Mouse (Mus musculus): ENCODE results near the gene Sirt6. TPM values are rescaled to one million over a fixed set of nuclear protein-coding genes. Genes with fewer than 3 reads are reported as not detected.
A peak's percentile ranks its signal among the peaks of the same experiment; 100 is the strongest.

The Sirt6 gene
- polyA plus RNA-seq, 1 experiment from 2014 or later: 49.1 TPM

DNA sequence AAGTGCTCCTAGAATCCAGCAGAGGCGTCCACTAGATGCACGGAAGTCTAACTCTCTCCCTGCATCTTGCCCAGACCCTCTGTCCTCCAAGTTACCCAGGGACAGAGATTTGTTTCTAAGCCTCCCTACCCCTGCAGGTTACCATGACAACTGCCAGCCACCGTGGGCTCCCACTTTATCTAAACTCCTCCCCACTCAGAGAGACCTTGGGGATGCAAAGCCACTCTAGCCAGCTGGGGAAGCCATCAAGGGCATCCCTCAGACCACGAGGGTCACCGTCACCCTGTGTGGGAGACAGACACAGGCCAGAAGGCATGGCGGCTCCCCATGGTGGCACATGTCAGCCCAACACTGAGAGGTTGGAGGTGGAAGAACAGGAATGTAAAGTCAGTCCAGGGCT lies 44.2 kb downstream of the Sirt6 start:
- WGBS: 40% methylated on average over 6 of the region's 6 CpGs
- H3K4me1 ChIP-seq (replicated peaks): peaks cover 18% of the 10 kb centered on the region
- ATAC-seq (ENCODE audit: low FRiP score, low read depth): no peak
- H3K27me3 ChIP-seq: peaks cover 68% of the 10 kb centered on the region
- H3K27ac ChIP-seq (replicated peaks): no peak overlapping the region
- H3K36me3 ChIP-seq: peaks cover 6% of the 10 kb centered on the region; the same call in 1 of the 2 replicates
- no peak overlapping the region for H3K4me3 ChIP-seq
- H3K9me3 ChIP-seq: no peaks in the 10 kb centered on the region
- H3K4me2 ChIP-seq: no peak overlapping the region
- no peak overlapping the region for H3K9ac ChIP-seq

DNA sequence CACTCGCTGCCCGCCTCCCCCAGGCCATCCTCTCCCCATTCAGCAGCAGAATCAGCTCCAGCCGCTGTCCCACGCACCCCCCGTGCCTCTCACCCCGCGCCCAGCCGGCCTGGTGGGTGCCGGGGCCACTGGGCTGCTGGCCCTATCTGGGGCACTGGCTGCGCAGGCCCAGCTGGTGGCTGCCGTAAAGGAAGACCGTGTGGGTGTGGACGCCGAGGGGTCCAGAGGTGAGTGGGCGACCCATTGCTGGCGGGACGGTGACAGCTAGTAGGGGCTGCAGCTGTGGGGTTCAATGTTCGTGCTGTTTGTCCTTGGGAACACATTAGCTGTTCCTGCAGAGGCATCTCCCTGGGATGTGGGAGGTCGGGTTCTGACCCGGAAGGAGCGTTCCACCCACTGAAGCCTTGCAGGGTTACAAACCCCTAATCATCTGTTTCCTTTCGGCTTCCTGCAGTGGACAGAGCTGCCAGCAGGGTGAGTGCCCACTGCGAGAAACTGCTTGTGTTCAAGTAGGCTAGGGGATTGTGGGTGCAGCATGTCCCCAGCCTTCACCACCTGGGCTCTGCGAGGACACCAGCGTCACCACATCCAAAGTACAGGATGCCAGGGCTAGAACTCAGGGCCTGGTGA lies 47.0 kb downstream of the Sirt6 start:
- H3K4me3 ChIP-seq: no peak overlapping the region
- WGBS: 57% methylated on average over 25 of the region's 25 CpGs
- H3K27ac ChIP-seq (replicated peaks): no peak overlapping the region
- H3K4me1 ChIP-seq (replicated peaks): peaks cover 26% of the 10 kb centered on the region
- no peak overlapping the region for H3K9ac ChIP-seq
- peaks cover 69% of the 10 kb centered on the region for H3K27me3 ChIP-seq
- ATAC-seq (ENCODE audit: low FRiP score, low read depth): no peak
- peaks cover 4% of the 10 kb centered on the region; the same call in 1 of the 2 replicates for H3K36me3 ChIP-seq
- H3K9me3 ChIP-seq: no peaks in the 10 kb centered on the region
- H3K4me2 ChIP-seq: no peak overlapping the region; the same call in 1 of the 2 replicates

DNA sequence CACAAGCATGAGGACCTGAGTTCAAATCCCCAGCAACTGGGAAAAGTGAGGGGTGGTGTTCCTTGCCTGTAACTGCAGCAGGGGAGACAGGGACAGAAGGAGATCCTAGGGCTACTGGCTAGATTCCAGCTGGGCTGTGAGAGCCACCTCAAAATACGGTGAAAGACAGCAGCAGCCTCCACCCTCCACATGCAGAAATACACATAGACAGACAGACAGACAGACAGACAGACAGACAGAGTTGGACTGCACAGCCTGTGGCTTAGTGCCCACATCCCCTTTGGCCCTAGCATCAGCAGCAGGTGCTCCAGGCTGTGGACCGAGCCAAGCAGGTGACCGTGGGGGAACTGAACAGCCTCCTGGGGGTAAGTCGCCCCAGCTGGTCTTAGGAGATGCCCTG lies 47.6 kb downstream of the Sirt6 start:
- H3K9ac ChIP-seq: no peak overlapping the region
- no peak overlapping the region for H3K27ac ChIP-seq (replicated peaks)
- no peak for ATAC-seq (ENCODE audit: low FRiP score, low read depth)
- 0 out of 2 replicates have a peak, but pooled peaks cover under 1% of the 10 kb centered on the region for H3K36me3 ChIP-seq
- no peak overlapping the region for H3K4me3 ChIP-seq
- peaks cover 64% of the 10 kb centered on the region for H3K27me3 ChIP-seq
- peaks cover 32% of the 10 kb centered on the region for H3K4me1 ChIP-seq (replicated peaks)
- WGBS: 63% methylated on average over 4 of the region's 4 CpGs
- no peaks in the 10 kb centered on the region for H3K9me3 ChIP-seq
- no peak overlapping the region; the same call in 1 of the 2 replicates for H3K4me2 ChIP-seq

- Histone ChIP-seq H3K9me3 (no peaks in the 10 kb centered on the region), H3K9ac (peak overlapping the region; percentile 61), H3K27ac (replicated peaks) (no peak overlapping the region), H3K4me2 (peak overlapping the region; percentile 86), H3K4me1 (replicated peaks) (peaks cover 51% of the 10 kb centered on the region), H3K27me3 (peaks cover 58% of the 10 kb centered on the region), H3K4me3 (peak overlapping the region; percentile 68), H3K36me3 (no peaks in the 10 kb centered on the region)
- no peak for ATAC-seq (ENCODE audit: low FRiP score, low read depth)
- 0% methylated on average over 6 of the region's 6 CpGs for WGBS
These were observed 51.9 kb downstream of the Sirt6 start for GRCm38 (mm10) chr10:81575695-81576094.

DNA sequence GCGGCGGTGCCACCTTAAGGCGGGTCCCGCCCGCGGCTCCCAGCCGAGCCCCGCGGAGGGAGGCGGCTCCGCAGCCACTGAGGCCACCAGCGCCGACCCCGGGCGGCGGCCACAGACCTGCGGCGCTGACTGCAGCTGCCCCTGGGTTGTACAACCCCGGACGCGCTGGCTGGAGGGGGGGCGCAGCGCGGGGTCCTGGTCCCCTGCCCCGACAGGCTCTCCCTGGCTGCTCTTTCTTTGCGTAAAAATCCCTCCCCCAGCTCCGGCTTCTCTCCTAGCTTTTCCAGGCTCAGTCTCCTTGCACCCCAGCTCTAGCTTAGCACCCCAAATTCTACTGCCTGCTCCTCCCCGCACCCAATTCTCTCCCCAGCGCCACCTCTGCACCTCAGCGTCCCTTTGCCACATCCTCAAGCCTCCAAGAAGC lies 52.4 kb downstream of the Sirt6 start:
- under 1% methylated on average over 30 of the region's 30 CpGs for WGBS
- Histone ChIP-seq H3K9ac (peak overlapping the region; percentile 61), H3K4me1 (replicated peaks) (peaks cover 52% of the 10 kb centered on the region), H3K4me2 (peak overlapping the region; percentile 86), H3K36me3 (no peaks in the 10 kb centered on the region), H3K9me3 (no peaks in the 10 kb centered on the region), H3K4me3 (peak overlapping the region; percentile 68), H3K27ac (replicated peaks) (no peak overlapping the region), H3K27me3 (peaks cover 54% of the 10 kb centered on the region)
- no peak for ATAC-seq (ENCODE audit: low FRiP score, low read depth)

- peaks cover 57% of the 10 kb centered on the region for H3K4me1 ChIP-seq (replicated peaks)
- 18% methylated on average over 10 of the region's 10 CpGs for WGBS
- peak within 1 kb of the TSS; percentile 86 for H3K4me2 ChIP-seq
- peaks cover 47% of the 10 kb centered on the region for H3K27me3 ChIP-seq
- no peak within 1 kb of the TSS for H3K27ac ChIP-seq (replicated peaks)
- no peak for ATAC-seq (ENCODE audit: low FRiP score, low read depth)
- H3K36me3 ChIP-seq: no peaks in the 10 kb centered on the region
- peak within 1 kb of the TSS; percentile 61 for H3K9ac ChIP-seq
- H3K9me3 ChIP-seq: no peaks in the 10 kb centered on the region
- peak within 1 kb of the TSS; percentile 68 for H3K4me3 ChIP-seq
These were observed 53.2 kb downstream of the Sirt6 start, which contains the start of gene Tle2 for GRCm38 (mm10) chr10:81574081-81575056. Tle2 (plus strand) TSS chr10:81574561.

GRCm38 (mm10) chr10:81572975-81573374 lies 54.6 kb downstream of the Sirt6 start:
- no peaks in the 10 kb centered on the region for H3K36me3 ChIP-seq
- 11% methylated on average over 9 of the region's 9 CpGs for WGBS
- peaks cover 70% of the 10 kb centered on the region for H3K4me1 ChIP-seq (replicated peaks)
- no peak overlapping the region for H3K4me2 ChIP-seq
- H3K9ac ChIP-seq: no peak overlapping the region
- no peak for ATAC-seq (ENCODE audit: low FRiP score, low read depth)
- no peaks in the 10 kb centered on the region for H3K9me3 ChIP-seq
- no peak overlapping the region for H3K27ac ChIP-seq (replicated peaks)
- H3K4me3 ChIP-seq: no peak overlapping the region
- H3K27me3 ChIP-seq: peaks cover 40% of the 10 kb centered on the region

GRCm38 (mm10) chr10:81572133-81572671 lies 55.4 kb downstream of the Sirt6 start:
- Histone ChIP-seq H3K4me1 (replicated peaks) (peaks cover 70% of the 10 kb centered on the region), H3K27ac (replicated peaks) (0 out of 2 replicates have a peak overlapping the region, but pooled peaks have one; percentile 4), H3K27me3 (peaks cover 34% of the 10 kb centered on the region), H3K4me2 (peak overlapping the region; percentile 84), H3K36me3 (no peaks in the 10 kb centered on the region), H3K4me3 (peak overlapping the region; percentile 45), H3K9ac (no peak overlapping the region), H3K9me3 (no peaks in the 10 kb centered on the region)
- peak; percentile 7; the same call in 1 of the 2 replicates for ATAC-seq (ENCODE audit: low FRiP score, low read depth)
- WGBS: 3% methylated on average over 9 of the region's 9 CpGs

Other genes with a start within 250 kb of the Sirt6 start
- 147 and 152 TPM in 2 replicates for gene Fzr1, start 249.3 kb downstream of the Sirt6 start, polyA plus RNA-seq (2015; fragmentation: Nextera tagmentation; extraction: Ambion mirVana)
- gene Dohh, start 243.4 kb downstream of the Sirt6 start, polyA plus RNA-seq (2015; fragmentation: Nextera tagmentation; extraction: Ambion mirVana): 92.2 and 94.0 TPM in 2 replicates
- gene Gm48551, start 243.3 kb downstream of the Sirt6 start, polyA plus RNA-seq (2015; fragmentation: Nextera tagmentation; extraction: Ambion mirVana): 6.2 and 6.6 TPM in 2 replicates
- gene Gm48552, start 238.8 kb downstream of the Sirt6 start, polyA plus RNA-seq (2015; fragmentation: Nextera tagmentation; extraction: Ambion mirVana): 2.1 and 2.7 TPM in 2 replicates
- gene Smim24, start 234.7 kb downstream of the Sirt6 start, polyA plus RNA-seq (2015; fragmentation: Nextera tagmentation; extraction: Ambion mirVana): 1.4 and 1.8 TPM in 2 replicates
- 26.6 and 28.0 TPM in 2 replicates for gene Nfic, start 172.2 kb downstream of the Sirt6 start, polyA plus RNA-seq (2015; fragmentation: Nextera tagmentation; extraction: Ambion mirVana)
- gene Celf5, start 145.1 kb downstream of the Sirt6 start, polyA plus RNA-seq (2015; fragmentation: Nextera tagmentation; extraction: Ambion mirVana): 70.0 and 77.6 TPM in 2 replicates
- gene Ncln, start 131.4 kb downstream of the Sirt6 start, polyA plus RNA-seq (2015; fragmentation: Nextera tagmentation; extraction: Ambion mirVana): 66.5 and 72.7 TPM in 2 replicates
- 0.83 and 0.86 TPM in 2 replicates for gene S1pr4, start 127.7 kb downstream of the Sirt6 start, polyA plus RNA-seq (2015; fragmentation: Nextera tagmentation; extraction: Ambion mirVana)
- gene Gna15, start 103.6 kb downstream of the Sirt6 start, polyA plus RNA-seq (2015; fragmentation: Nextera tagmentation; extraction: Ambion mirVana): 1.1 and 1.2 TPM in 2 replicates
- gene Gna11, start 82.6 kb downstream of the Sirt6 start, polyA plus RNA-seq (2015; fragmentation: Nextera tagmentation; extraction: Ambion mirVana): 94.3 and 109 TPM in 2 replicates
- gene Aes, start 68.3 kb downstream of the Sirt6 start, polyA plus RNA-seq (2015; fragmentation: Nextera tagmentation; extraction: Ambion mirVana): 820 and 884 TPM in 2 replicates
- gene Tle2, start 53.2 kb downstream of the Sirt6 start, polyA plus RNA-seq (2015; fragmentation: Nextera tagmentation; extraction: Ambion mirVana): 46.6 and 46.9 TPM in 2 replicates
- 8.7 and 9.8 TPM in 2 replicates for gene Tle6, start 26.7 kb downstream of the Sirt6 start, polyA plus RNA-seq (2015; fragmentation: Nextera tagmentation; extraction: Ambion mirVana)
- gene BC025920, start 21.5 kb downstream of the Sirt6 start, polyA plus RNA-seq (2015; fragmentation: Nextera tagmentation; extraction: Ambion mirVana): 1.7 and 2.1 TPM in 2 replicates
- gene Ankrd24, start 743 bp upstream of the Sirt6 start, polyA plus RNA-seq (2015; fragmentation: Nextera tagmentation; extraction: Ambion mirVana): 19.4 and 23.6 TPM in 2 replicates
- gene Gm10778, start 21.3 kb upstream of the Sirt6 start, polyA plus RNA-seq (2015; fragmentation: Nextera tagmentation; extraction: Ambion mirVana): 5.4 and 6.5 TPM in 2 replicates
- gene Zfp433, start 77.0 kb upstream of the Sirt6 start, polyA plus RNA-seq (2015; fragmentation: Nextera tagmentation; extraction: Ambion mirVana): 13.9 and 16.2 TPM in 2 replicates
- gene Gm3055, start 143.4 kb upstream of the Sirt6 start, polyA plus RNA-seq (2015; fragmentation: Nextera tagmentation; extraction: Ambion mirVana): 14.6 and 16.4 TPM in 2 replicates
- 3.1 and 3.2 TPM in 2 replicates for gene Gm4767, start 184.4 kb upstream of the Sirt6 start, polyA plus RNA-seq (2015; fragmentation: Nextera tagmentation; extraction: Ambion mirVana)
- gene Gm32687, start 236.1 kb upstream of the Sirt6 start, polyA plus RNA-seq (2015; fragmentation: Nextera tagmentation; extraction: Ambion mirVana): 8.2 and 10.3 TPM in 2 replicates

Measured in hindbrain, embryonic 15.5 days (tissue).